7 mouse cellular contexts compared by ENCODE assay signal in the genomic region with DNA sequence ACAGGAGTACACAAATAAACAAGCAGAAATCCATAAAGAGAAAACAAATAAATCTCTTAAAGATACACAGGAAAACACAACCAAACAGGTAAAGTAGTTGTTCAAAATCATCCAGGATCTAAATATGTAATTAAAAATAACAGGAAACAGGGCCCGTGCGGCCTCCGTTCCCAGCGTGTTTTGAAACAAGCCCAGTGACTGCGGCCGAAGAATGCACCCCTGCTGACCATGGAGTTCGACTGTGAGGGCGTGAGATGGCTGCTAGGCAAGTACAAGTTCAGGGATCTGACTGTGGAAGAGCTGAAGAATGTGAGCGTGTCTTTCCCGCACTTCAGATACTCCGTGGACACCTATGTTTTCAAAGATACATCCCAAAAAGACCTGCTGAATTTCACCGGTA.
A peak's percentile ranks its signal among the peaks of the same experiment; 100 is the strongest.
DNase-seq lines count a peak whose midpoint lies in the region; ATAC-seq lines count a peak whose summit lies in the region.

No protein-coding gene starts in this region.

- DNase-seq in adrenal gland, postnatal 36 days: peak; percentile 11 to 15
- DNase-seq in cerebellum, adult 9-10 months: peak; percentile 12
- peak; percentile 3 to 5 for DNase-seq in heart, adult 18-20 months
- peak; percentile 7 for DNase-seq in kidney, postnatal 14 days
- peak; percentile 10 for DNase-seq in lung, postnatal 10 days

- ATAC-seq in erythroblast, adult 5-6 weeks (replicated peaks; ENCODE audit: low FRiP score, poor library complexity, severe bottlenecking): peak; percentile 67
- 0 out of 2 replicates have a peak, but pooled peaks have one; percentile 56 for ATAC-seq in monocyte, adult 5-6 weeks (replicated peaks; ENCODE audit: insufficient number of reproducible peaks, low FRiP score, low TSS enrichment, poor library complexity, severe bottlenecking)

Comparison
In these comparisons a context has a peak if more than half of its experiments do, and no peak if none do; other contexts are left out.
1. Peak in every context shown above with its lines: DNase-seq and ATAC-seq.